8 mouse cellular contexts compared by ENCODE assay signal in genomic region chr7:126862147-126862784, GRCm38 (mm10). TPM values are rescaled to one million over a fixed set of nuclear protein-coding genes. Genes with fewer than 3 reads are reported as not detected.
DNase-seq lines count a peak whose midpoint lies in the region; ATAC-seq lines count a peak whose summit lies in the region.

Ino80e (minus strand) TSS chr7:126862377.

- peaks cover 55% of the 10 kb centered on the region for H3K36me3 ChIP-seq in hindbrain, embryonic 12.5 days

- peak within 1 kb of the TSS; percentile 81 for H3K4me2 ChIP-seq in hindbrain, embryonic 12.5 days (replicated peaks)

- peak within 1 kb of the TSS; percentile 72 for H3K9ac ChIP-seq in hindbrain, embryonic 12.5 days

- peak within 1 kb of the TSS; percentile 63 for H3K4me3 ChIP-seq in hindbrain, embryonic 12.5 days

- no peaks in the 10 kb centered on the region for H3K27me3 ChIP-seq in hindbrain, embryonic 12.5 days

- peak within 1 kb of the TSS; percentile 77 for H3K27ac ChIP-seq in hindbrain, embryonic 12.5 days

- peak; percentile 72 for ATAC-seq in hindbrain, embryonic 12.5 days (ENCODE audit: low FRiP score)

- H3K9me3 ChIP-seq in hindbrain, embryonic 12.5 days (replicated peaks) = no peaks in the 10 kb centered on the region

- DNase-seq in Muller cell, postnatal 12 days (ENCODE audit: inconsistent ontology term) = peak; percentile 92
- DNase-seq in cerebellum, adult 9-11 months = peak; percentile 95
- peak; percentile 92 to 94 for DNase-seq in frontal cortex, postnatal 10 days (ENCODE audit: low spot score in 2 of 2)
- peak; percentile 97 for DNase-seq in layer of hippocampus, postnatal 14 days (ENCODE audit: low spot score in 2 of 2)
- DNase-seq in lung, postnatal 14 days = peak; percentile 95
- DNase-seq in retina, adult 2 months (ENCODE audit: low read depth, low spot score) = peak; percentile 88
- peak; percentile 90 to 91 for DNase-seq in thymus, postnatal 36 days

- H3K4me1 ChIP-seq in hindbrain, embryonic 12.5 days = peaks cover 29% of the 10 kb centered on the region

- WGBS in hindbrain, embryonic 12.5 days = under 1% methylated on average over 41 of the region's 41 CpGs

RNA-seq across cellular contexts. Expression of gene Ino80e, which starts in this region (rescaled TPM):
- 89.0 and 92.6 TPM in 2 replicates for polyA plus RNA-seq in hindbrain, embryonic 12.5 days (2016; fragmentation: Nextera tagmentation; extraction: Ambion mirVana)
- total RNA-seq in layer of hippocampus, postnatal 14 days (2021) = 10 to 100 TPM; 46.1 to 50.1 TPM

Comparison
In these comparisons a context has a peak if more than half of its experiments do, and no peak if none do; other contexts are left out.
1. Peak in every context shown above with its lines: DNase-seq, ATAC-seq, H3K4me3 ChIP-seq and H3K27ac ChIP-seq.